Mouse (Mus musculus) kidney, adult 2 months (tissue): ENCODE measurements around the gene Tmem262. TPM values are rescaled to one million over a fixed set of nuclear protein-coding genes. Genes with fewer than 3 reads are reported as not detected.

Experiments used
- DNase-seq: peaks from one replicate; pipeline ENCODE4 v3.0.0; 2021
- H3K27ac ChIP-seq: fragments of 200-500 bp; 2 replicates; pipeline ENCODE4 v1.5.1; 2012; ENCODE audit warnings: low read depth, low read length, control low read depth, inconsistent platforms; ENCODE audit not compliant: insufficient read depth
- H3K27me3 ChIP-seq: fragments of 200-500 bp; replicated peaks from 2 replicates; pipeline ENCODE4 v1.6.1; 2012; ENCODE audit warnings: mild to moderate bottlenecking, moderate library complexity, low read length, inconsistent platforms; ENCODE audit not compliant: control insufficient read depth, insufficient read depth
- H3K36me3 ChIP-seq: fragments of 200-500 bp; 2 replicates; pipeline ENCODE4 v1.6.1; 2012; ENCODE audit warnings: mild to moderate bottlenecking, moderate library complexity, low read length, inconsistent platforms; ENCODE audit not compliant: control insufficient read depth, insufficient read depth
- H3K4me1 ChIP-seq: fragments of 200-500 bp; 2 replicates; pipeline ENCODE4 v1.6.1; 2011; ENCODE audit warnings: low read length; ENCODE audit not compliant: control insufficient read depth, insufficient read depth
- H3K4me3 ChIP-seq: fragments of 200-500 bp; 2 replicates; pipeline ENCODE4 v1.5.1; 2011; ENCODE audit warnings: mild to moderate bottlenecking, low read depth, low read length, control low read depth; ENCODE audit not compliant: insufficient read depth
- CTCF ChIP-seq: fragments of 200-500 bp; conservative IDR thresholded peaks from 2 replicates; pipeline ENCODE4 v1.5.1; 2011; ENCODE audit warnings: low read depth, mild to moderate bottlenecking, control low read depth, low read length, moderate library complexity, mixed read lengths; ENCODE audit not compliant: insufficient read depth, insufficient read length
- POLR2A ChIP-seq: fragments of 200-500 bp; IDR thresholded peaks from one replicate; pipeline ENCODE4 v1.6.1; 2011; ENCODE audit warnings: low read depth, low read length, control low read depth
- WGBS: fragments of 180-500 bp; shearing (Covaris S2); methylation state at CpG from one replicate; pipeline ENCODE4 v1.1.7; 2018; 5-methylcytosine and 5-hydroxymethylcytosine counted together
- polyA plus RNA-seq: library from polyadenylated mRNA; depleted of rRNA; stranded (reverse); fragments of >200 nt; gene quantifications from 2 replicates; pipeline ENCODE4 v1.2.3, GENCODE M21; 2012

Tmem262 gene
- polyA plus RNA-seq, 1 experiment, result 0.58 TPM

GRCm38 (mm10) chr19:6061641-6062302, 18.1 kb upstream of the Tmem262 start:
- no peak for TF ChIP-seq POLR2A
- peak; percentile 57 for DNase-seq
- H3K27me3 ChIP-seq, result no peaks in the 10 kb centered on the region
- H3K27ac ChIP-seq, result peak overlapping the region; percentile 67
- H3K36me3 ChIP-seq, result no peaks in the 10 kb centered on the region
- peak overlapping the region; percentile 92 for H3K4me3 ChIP-seq
- H3K4me1 ChIP-seq, result peaks cover 16% of the 10 kb centered on the region
- WGBS, result under 1% methylated on average over 44 of the region's 44 CpGs

- Histone ChIP-seq H3K27ac (no peak overlapping the region), H3K27me3 (no peaks in the 10 kb centered on the region), H3K36me3 (no peaks in the 10 kb centered on the region), H3K4me1 (peaks cover 22% of the 10 kb centered on the region), H3K4me3 (peak overlapping the region; percentile 92)
- WGBS, result 34% methylated on average over 5 of the region's 5 CpGs
- TF ChIP-seq POLR2A (no peak), CTCF (no peak)
- no peak for DNase-seq
These were observed 17.4 kb upstream of the Tmem262 start for GRCm38 (mm10) chr19:6062418-6062817.

GRCm38 (mm10) chr19:6063081-6063480, 16.8 kb upstream of the Tmem262 start:
- no peaks in the 10 kb centered on the region for H3K27me3 ChIP-seq
- H3K27ac ChIP-seq, result no peak overlapping the region
- H3K4me1 ChIP-seq, result peaks cover 22% of the 10 kb centered on the region
- no peaks in the 10 kb centered on the region for H3K36me3 ChIP-seq
- no peak for DNase-seq
- no peak for TF ChIP-seq POLR2A
- no peak for TF ChIP-seq CTCF
- WGBS, result 85% methylated on average over 6 of the region's 6 CpGs
- H3K4me3 ChIP-seq, result no peak overlapping the region

GRCm38 (mm10) chr19:6066571-6066970, 13.3 kb upstream of the Tmem262 start:
- TF ChIP-seq POLR2A, result no peak
- TF ChIP-seq CTCF, result no peak
- Histone ChIP-seq H3K27ac (no peak overlapping the region), H3K4me1 (peaks cover 18% of the 10 kb centered on the region), H3K36me3 (no peaks in the 10 kb centered on the region; the same call in 1 of the 2 replicates), H3K4me3 (0 out of 2 replicates have a peak overlapping the region, but pooled peaks have one; percentile 37), H3K27me3 (no peaks in the 10 kb centered on the region)
- WGBS, result 38% methylated on average over 5 of the region's 5 CpGs
- no peak for DNase-seq

GRCm38 (mm10) chr19:6067011-6067723, 12.7 kb upstream of the Tmem262 start:
- Histone ChIP-seq H3K4me1 (peaks cover 16% of the 10 kb centered on the region), H3K36me3 (no peaks in the 10 kb centered on the region; the same call in 1 of the 2 replicates), H3K4me3 (peak overlapping the region; percentile 37), H3K27me3 (no peaks in the 10 kb centered on the region), H3K27ac (no peak overlapping the region)
- TF ChIP-seq POLR2A (no peak), CTCF (peak; percentile 90)
- DNase-seq, result peak; percentile 84
- under 1% methylated on average over 30 of the region's 30 CpGs for WGBS

GRCm38 (mm10) chr19:6067724-6068415, 12.0 kb upstream of the Tmem262 start, which contains the start of gene Tm7sf2:
TSS of gene Tm7sf2 (minus strand) at chr19:6068373.
- peak; percentile 96 for DNase-seq
- no peak within 1 kb of the TSS for H3K27ac ChIP-seq
- H3K36me3 ChIP-seq, result no peaks in the 10 kb centered on the region; the same call in 1 of the 2 replicates
- H3K4me3 ChIP-seq, result peak within 1 kb of the TSS; percentile 37
- TF ChIP-seq POLR2A, result peak; percentile 5
- TF ChIP-seq CTCF, result no peak
- peaks cover 9% of the 10 kb centered on the region for H3K4me1 ChIP-seq
- H3K27me3 ChIP-seq, result no peaks in the 10 kb centered on the region
- WGBS, result 9% methylated on average over 33 of the region's 33 CpGs

- WGBS, result 78% methylated on average over 4 of the region's 4 CpGs
These were observed 10.9 kb upstream of the Tmem262 start for GRCm38 (mm10) chr19:6068951-6069350.

More at GRCm38 (mm10) chr19:6068951-6069350, 10.9 kb upstream of the Tmem262 start:
- Histone ChIP-seq H3K36me3 (no peaks in the 10 kb centered on the region; the same call in 1 of the 2 replicates), H3K4me3 (no peak overlapping the region), H3K27me3 (no peaks in the 10 kb centered on the region), H3K4me1 (peaks cover 8% of the 10 kb centered on the region; the same call in 1 of the 2 replicates), H3K27ac (no peak overlapping the region)
- no peak for DNase-seq
- TF ChIP-seq CTCF (no peak), POLR2A (no peak)
